Mouse (Mus musculus) E14TG2a.4 (cell line): ENCODE data around the gene Vkorc1.

ENCODE experiments used
- CTCF ChIP-seq: conservative IDR thresholded peaks from 2 replicates; pipeline ENCODE4 v1.5.1; 2014; ENCODE audit warnings: low read length
- NANOG ChIP-seq: IDR thresholded peaks from 2 replicates; pipeline ENCODE4 v1.6.1; 2014; ENCODE audit warnings: borderline replicate concordance, low read length, mixed read lengths
- POU5F1 ChIP-seq: IDR thresholded peaks from 2 replicates; pipeline ENCODE4 v1.6.1; 2014; ENCODE audit warnings: low read length, borderline replicate concordance

- TF ChIP-seq CTCF (no peak), POU5F1 (no peak), NANOG (no peak)
These were observed 8.2 kb downstream of the Vkorc1 start for GRCm38 (mm10) chr7:127887191-127887590.
